ENCODE assay signal across 8 mouse cellular contexts in the genomic region with DNA sequence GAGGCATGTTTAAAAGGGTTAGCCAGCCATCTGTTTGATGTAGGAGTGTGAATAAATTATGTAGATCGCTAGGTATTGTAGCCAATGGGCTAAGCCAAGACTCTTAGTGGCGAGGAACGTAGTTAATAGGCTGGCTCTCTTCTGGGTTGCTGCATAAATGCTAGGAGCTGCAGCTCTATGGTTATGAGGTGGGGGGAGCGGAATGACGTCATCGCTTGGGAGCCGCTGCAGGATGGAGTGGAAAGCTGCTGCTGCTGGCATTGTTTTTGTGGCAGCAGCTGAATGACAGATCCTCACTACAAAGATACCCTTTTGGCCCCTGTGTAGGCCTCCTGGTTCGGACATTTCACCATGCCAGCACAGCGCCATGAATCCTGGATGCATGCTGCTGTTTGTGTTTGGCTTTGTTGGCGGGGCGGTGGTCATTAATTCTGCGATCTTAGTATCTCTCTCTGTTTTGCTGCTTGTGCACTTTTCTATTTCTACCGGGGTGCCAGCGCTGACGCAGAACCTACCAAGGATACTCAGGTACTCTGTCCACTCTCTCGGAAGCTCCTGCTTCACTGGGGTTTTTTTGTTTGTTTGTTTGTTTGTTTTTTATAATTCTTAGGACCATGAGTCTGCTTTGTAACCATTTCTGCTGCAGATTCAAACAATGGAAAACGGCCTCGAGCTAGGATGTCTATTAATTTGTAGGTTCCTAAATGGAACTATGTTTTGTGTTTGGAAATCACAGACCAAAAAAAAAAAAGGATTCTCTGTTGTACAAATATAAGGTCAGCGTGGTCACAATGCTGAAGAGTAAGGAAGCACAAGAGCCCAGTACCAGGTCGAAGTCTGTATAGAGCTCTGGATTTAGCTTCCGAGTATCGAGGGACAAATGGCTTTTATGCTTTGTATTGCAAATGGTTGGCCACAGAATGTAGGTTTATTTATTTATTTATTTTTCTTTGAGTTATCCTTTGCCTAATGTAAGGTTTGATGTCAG. TPM values are rescaled to one million over a fixed set of nuclear protein-coding genes. Genes with fewer than 3 reads are reported as not detected.
A peak's percentile ranks its signal among the peaks of the same experiment; 100 is the strongest.
DNase-seq lines count a peak whose midpoint lies in the region; ATAC-seq and TF ChIP-seq lines count a peak whose summit lies in the region.

No protein-coding gene starts in this region.

- H3K27me3 ChIP-seq in embryonic facial prominence, embryonic 11.5 days (ENCODE audit: control insufficient read depth, insufficient read depth, low read length): no peaks in the 10 kb centered on the region
- no peaks in the 10 kb centered on the region for H3K27me3 ChIP-seq in intestine, embryonic 15.5 days (replicated peaks)

- H3K9me3 ChIP-seq in embryonic facial prominence, embryonic 11.5 days (replicated peaks; ENCODE audit: control insufficient read depth, low read length): no peaks in the 10 kb centered on the region
- H3K9me3 ChIP-seq in intestine, embryonic 15.5 days: no peaks in the 10 kb centered on the region

- 6% methylated on average over 22 of the region's 22 CpGs for WGBS in embryonic facial prominence, embryonic 11.5 days
- WGBS in intestine, embryonic 15.5 days: 6% methylated on average over 22 of the region's 22 CpGs

- no peak for TF ChIP-seq CTCF in brain, embryonic 14.5 days (IDR thresholded peaks at IDR 0.05; ENCODE audit: borderline replicate concordance, extremely low read depth, insufficient read depth, insufficient read length)

- peak; percentile 73; the same call in 1 of the 2 replicates for TF ChIP-seq POLR2A in brain, embryonic 14.5 days (IDR thresholded peaks at IDR 0.05; ENCODE audit: borderline replicate concordance, extremely low read depth, insufficient read depth, insufficient read length, poor library complexity, severe bottlenecking)

- H3K4me2 ChIP-seq in embryonic facial prominence, embryonic 11.5 days (ENCODE audit: low read depth, low read length): peak overlapping the region; percentile 71
- peak overlapping the region; percentile 62 for H3K4me2 ChIP-seq in intestine, embryonic 15.5 days (replicated peaks)

- H3K36me3 ChIP-seq in embryonic facial prominence, embryonic 11.5 days (replicated peaks; ENCODE audit: control insufficient read depth, insufficient read depth, low read depth, low read length): no peaks in the 10 kb centered on the region
- no peaks in the 10 kb centered on the region for H3K36me3 ChIP-seq in intestine, embryonic 15.5 days

- DNase-seq in brain, embryonic 14.5 days (ENCODE audit: low read depth): peak; percentile 100
- peak; percentile 96 for DNase-seq in embryonic facial prominence, embryonic 11.5 days (ENCODE audit: low spot score)
- peak; percentile 19 for DNase-seq in gonadal fat pad, adult 2 months (ENCODE audit: low read depth)
- DNase-seq in left cerebral cortex, adult 9 months (ENCODE audit: low spot score in 2 of 2): peak; percentile 89 to 94
- DNase-seq in right cerebral cortex, postnatal 36 days (ENCODE audit: low spot score in 2 of 2): peak; percentile 86 to 95
- DNase-seq in thymus, postnatal 14 days: no peak

- H3K9ac ChIP-seq in embryonic facial prominence, embryonic 11.5 days (replicated peaks; ENCODE audit: low read length): peak overlapping the region; percentile 65
- peak overlapping the region; percentile 33 for H3K9ac ChIP-seq in intestine, embryonic 15.5 days

- peak overlapping the region; percentile 56 for H3K4me3 ChIP-seq in embryonic facial prominence, embryonic 11.5 days (ENCODE audit: low read depth, low read length)
- H3K4me3 ChIP-seq in intestine, embryonic 15.5 days (replicated peaks): peak overlapping the region; percentile 38

- H3K27ac ChIP-seq in embryonic facial prominence, embryonic 11.5 days (replicated peaks; ENCODE audit: low read depth, low read length): peak overlapping the region; percentile 78
- 0 out of 2 replicates have a peak overlapping the region, but pooled peaks have one; percentile 24 for H3K27ac ChIP-seq in intestine, embryonic 15.5 days

- H3K4me1 ChIP-seq in embryonic facial prominence, embryonic 11.5 days (ENCODE audit: control insufficient read depth, insufficient read depth, low read length): no peaks in the 10 kb centered on the region
- H3K4me1 ChIP-seq in intestine, embryonic 15.5 days (replicated peaks): peaks cover 2% of the 10 kb centered on the region; the same call in 1 of the 2 replicates

- peak; percentile 99 for ATAC-seq in embryonic facial prominence, embryonic 11.5 days (replicated peaks; ENCODE audit: insufficient number of reproducible peaks, low FRiP score, low TSS enrichment, low read depth)
- ATAC-seq in intestine, embryonic 15.5 days: peak; percentile 96
- peak; percentile 72 for ATAC-seq in megakaryocyte progenitor cell, adult 5-6 weeks (replicated peaks; ENCODE audit: poor library complexity)

RNA-seq across cellular contexts. Expression of a gene that starts 48.4 kb away (rescaled TPM):
- 91.9 and 112 TPM in 2 replicates for polyA plus RNA-seq in brain, embryonic 14.5 days (2012; rRNA removed)
- 42.4 and 42.9 TPM in 2 replicates for polyA plus RNA-seq in embryonic facial prominence, embryonic 11.5 days (2014; fragmentation: Nextera tagmentation; extraction: Ambion mirVana)
- polyA plus RNA-seq in gonadal fat pad, adult 2 months (2012; rRNA removed): 23.5 and 25.7 TPM in 2 replicates
- polyA plus RNA-seq in intestine, embryonic 15.5 days (2015; fragmentation: Nextera tagmentation; extraction: Ambion mirVana): 30.7 and 31.5 TPM in 2 replicates
- total RNA-seq in megakaryocyte progenitor cell, adult 5-6 weeks (2015): 33.6 and 34.0 TPM in 2 replicates
- total RNA-seq in megakaryocyte progenitor cell, adult 5-6 weeks (2017): 51.5 and 64.3 TPM in 2 replicates
